Mouse (Mus musculus) heart, adult 9 months (tissue): ENCODE results near the gene St7.

Experiments used
- DNase-seq, 2 experiments: peaks; one replicate each; pipeline ENCODE4 v3.0.0; 2022; ENCODE audit warnings: low spot score in 2 of 2

The St7 gene

GRCm38 (mm10) chr6:17816865-17817435 lies 124.2 kb downstream of the St7 start:
- DNase-seq, result no peak

DNA sequence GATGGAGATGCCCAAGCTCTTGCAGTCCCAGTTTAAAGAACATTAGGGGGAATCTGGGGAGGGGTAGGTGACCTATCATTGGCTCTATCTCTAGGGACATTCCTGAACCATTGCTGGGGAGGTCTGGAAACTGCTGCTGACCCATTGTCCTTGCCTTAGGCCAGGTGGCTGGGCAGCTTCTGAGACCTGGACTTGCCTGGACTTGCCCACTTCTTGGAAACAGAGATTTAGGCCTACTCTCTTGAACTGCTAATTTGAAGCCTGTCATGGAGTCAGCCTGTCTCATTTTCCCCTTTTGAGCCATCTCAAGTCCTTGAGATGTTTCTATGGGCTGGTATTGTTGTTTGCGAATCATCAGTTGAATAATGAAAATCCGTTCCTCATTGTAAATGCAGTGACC lies 130.9 kb downstream of the St7 start:
- DNase-seq, result no peak

GRCm38 (mm10) chr6:17824735-17825134 lies 132.0 kb downstream of the St7 start:
- no peak for DNase-seq

DNA sequence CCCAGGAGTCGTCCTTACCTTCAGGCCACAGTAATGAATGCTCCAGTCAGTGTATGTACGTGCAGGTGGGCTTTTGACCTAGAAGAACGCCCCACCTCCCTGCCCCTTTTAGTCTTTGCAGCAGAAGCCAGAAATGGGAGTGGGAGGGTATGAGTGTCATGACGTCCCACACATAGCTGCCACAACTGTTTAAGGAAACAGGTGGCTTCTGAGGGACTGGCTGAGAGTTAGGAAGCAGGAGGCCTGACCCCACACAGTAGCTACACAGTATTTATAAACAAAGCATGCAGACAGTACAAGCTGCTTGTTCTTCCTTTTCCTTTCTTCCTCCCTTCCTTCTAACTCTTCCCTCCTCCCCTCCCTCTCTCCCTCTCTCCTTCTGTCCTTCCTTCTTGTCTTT lies 135.6 kb downstream of the St7 start:
- DNase-seq, result no peak

DNA sequence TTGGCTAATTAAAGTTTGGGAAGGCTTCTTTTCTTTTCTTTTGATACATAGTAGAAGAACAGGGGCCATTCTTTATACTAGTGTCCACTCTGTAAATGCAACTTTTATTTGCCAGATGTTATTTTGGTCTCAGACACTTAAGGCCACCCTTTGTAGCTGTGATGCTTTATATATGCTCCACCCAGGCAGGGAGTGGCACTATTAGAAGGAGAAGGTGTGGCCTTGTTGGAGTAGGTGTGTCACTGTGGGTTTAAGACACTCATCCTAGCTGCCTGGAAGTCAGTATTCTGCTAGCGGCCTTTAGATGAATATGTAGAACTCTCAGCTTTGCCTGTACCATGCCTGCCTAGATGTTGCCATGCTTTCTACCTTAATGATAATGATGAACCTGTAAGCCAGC lies 137.2 kb downstream of the St7 start:
- DNase-seq, result no peak

DNA sequence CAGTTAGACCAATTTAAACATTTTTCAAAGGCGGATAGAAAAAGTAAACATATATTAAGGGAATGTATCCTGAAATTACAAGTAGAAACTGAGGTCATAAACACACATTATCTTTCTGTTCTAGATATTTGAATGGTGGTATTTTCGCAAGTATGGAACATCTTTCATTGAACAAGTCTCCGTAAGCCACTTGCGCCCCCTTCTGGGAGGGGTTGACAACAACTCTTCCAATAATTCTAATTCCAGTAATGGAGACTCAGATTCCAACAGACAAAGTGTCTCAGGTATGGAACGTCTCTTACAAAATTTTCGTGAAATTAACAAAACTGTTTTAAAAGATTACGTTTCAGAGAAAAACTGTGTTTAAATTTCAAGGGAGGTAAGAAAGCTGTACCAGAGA lies 141.8 kb downstream of the St7 start:
- DNase-seq, result peak in 1 of 2 experiments; percentile 46

- DNase-seq, result no peak
Observed at GRCm38 (mm10) chr6:17835693-17836092, 143.0 kb downstream of the St7 start.

- DNase-seq, result no peak
Observed at GRCm38 (mm10) chr6:17837676-17838075, 144.9 kb downstream of the St7 start.

DNA sequence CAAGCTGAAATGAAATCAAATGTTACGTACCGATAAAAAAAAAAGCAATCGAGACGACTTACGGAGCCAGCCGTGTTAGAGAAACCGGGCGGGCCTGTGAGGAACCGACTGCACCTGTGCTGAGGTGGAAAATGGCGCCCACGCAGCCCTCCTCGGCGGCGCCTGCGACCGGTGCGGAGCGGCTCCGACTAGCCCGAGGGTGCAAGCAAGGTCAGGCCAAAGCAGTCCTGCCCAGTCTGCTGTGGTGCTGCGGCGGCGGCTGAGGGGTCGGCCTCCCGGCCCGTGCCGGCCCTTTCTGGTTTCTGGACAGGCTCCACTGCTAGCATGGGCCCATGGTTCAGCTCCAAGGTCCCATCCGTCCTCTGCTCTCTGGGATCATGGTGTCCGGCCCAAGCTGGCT lies 147.7 kb downstream of the St7 start:
- no peak for DNase-seq

DNA sequence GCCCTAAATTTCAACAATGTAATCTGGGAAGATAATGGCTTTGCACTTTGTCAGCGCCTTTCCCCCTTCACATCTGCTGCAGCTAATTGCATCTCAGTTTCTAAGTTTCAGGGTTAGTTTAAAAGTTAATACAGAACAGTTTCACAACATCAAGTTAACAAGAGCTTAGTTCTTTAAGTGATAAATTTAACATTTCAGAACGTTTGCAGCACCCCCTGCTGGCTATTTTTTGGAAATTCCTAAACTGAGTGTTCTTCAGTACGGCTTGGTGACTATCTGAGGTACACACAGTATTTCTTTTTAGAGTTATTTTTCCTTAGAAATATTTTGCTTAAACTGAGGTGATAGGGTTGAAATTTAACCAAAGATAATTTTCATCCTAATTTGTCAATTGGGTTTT lies 150.0 kb downstream of the St7 start:
- DNase-seq, result peak in 1 of 2 experiments; percentile 11

GRCm38 (mm10) chr6:17851316-17851715 lies 158.6 kb downstream of the St7 start:
- DNase-seq, result no peak

DNA sequence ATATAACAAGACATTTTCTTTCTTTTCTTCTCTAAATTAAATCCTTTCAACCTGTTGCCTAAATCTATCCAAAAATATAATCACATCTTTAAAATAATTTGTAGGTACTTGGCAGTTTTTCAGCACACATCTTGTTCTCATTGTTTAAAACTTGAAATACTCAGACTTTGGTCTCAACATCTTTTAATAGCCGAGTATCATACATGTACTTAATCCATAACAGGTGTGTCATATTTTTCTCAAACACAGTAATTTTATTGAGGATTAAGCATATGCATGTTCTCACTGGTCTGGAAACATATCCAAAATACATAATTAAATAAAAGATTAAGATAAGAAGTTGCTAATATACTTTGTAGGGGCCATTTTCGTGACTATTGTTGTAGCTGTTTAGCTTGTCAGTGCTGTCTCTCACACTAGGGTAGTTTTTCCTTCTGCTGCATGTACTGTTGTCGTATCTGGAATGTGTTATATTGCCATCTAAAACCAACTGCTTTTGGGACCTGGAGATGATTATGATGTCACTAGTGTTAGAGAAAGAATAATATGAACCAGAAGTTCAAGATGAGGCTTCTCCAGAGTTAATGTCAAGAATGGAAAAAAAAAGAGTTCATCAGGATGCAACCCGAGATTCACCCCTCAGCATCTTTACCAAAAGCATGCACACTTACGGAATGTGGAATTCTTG lies 161.0 kb downstream of the St7 start:
- DNase-seq, result no peak

DNA sequence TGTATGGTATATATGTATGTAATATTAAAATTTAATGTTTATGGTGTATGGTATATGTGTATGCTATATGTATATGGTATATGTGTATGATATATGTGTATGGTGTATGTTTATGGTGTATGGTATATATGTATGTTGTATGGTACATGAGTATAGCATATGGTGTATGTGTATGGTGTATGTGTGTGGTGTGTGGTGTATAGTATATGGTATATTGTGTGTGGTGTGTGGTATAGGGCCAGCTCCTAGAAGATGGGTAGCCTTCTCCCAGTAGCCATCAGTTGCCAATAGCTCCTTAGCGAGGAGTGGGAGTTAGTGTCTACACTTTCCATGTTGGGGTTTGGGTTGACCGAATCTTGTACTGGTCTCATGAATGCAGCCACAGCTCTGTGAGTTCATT lies 162.9 kb downstream of the St7 start:
- DNase-seq, result no peak

DNA sequence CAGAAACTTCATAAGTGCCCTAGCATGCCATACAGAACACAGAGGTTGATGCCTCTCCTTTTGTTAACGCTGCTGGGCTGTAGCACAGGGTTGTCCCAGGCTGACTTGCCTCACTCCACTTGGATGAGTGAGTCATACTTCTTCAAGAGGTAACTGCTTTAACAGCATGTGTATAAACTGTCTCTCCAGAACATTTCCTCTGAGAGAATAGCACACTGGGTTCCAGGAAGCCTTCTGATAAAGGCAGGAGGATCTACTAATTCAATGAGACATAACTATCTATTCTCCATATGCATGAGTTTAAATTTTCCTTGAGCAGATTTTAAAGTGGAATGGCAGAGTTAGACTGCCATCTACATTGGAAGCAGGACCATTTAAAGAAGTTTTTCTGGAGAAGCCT lies 166.8 kb downstream of the St7 start:
- DNase-seq, result no peak

- DNase-seq, result no peak
Observed at GRCm38 (mm10) chr6:17860463-17860862, 167.7 kb downstream of the St7 start.

DNA sequence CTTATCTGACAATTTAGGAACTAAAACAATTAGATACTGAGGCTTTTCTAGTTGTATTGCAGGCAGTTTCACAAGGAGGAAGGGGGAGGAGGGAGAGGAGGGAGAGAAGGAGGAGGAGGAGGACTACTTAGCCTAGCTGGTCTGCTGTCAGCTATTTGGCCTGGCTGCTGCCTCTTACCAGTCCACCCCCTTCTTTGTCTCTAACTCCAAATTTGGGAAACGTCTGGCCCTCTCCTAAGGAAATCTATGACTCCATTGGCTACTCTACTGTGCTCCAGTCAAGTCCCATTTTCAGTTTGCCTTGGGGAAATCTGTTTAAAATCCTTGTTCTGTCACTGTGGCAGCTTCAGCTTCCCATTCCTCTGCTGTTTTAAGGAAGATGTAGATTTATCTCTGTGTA lies 175.1 kb downstream of the St7 start:
- peak in 1 of 2 experiments; percentile 34 for DNase-seq

- DNase-seq, result no peak
Observed at GRCm38 (mm10) chr6:17871831-17872372, 179.2 kb downstream of the St7 start.

DNA sequence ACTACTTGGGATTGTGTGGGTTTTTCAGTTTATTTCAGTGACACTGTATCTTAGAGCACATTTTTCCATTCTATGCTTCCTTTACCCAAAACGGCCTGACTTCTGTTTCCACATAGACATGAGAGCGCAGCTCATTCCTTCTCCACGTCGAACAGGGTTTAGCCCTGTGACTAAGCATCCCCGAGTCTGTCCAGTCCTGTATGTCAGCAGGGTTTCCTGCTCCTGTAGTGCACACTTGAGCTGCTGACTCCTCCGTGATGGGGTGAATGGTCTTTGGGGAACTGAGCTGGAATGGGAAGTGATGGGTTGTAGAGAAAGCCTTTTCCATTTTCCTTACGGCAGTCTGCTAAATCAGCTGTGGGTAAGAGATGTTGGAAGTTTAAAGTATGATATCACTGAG lies 182.9 kb downstream of the St7 start:
- no peak for DNase-seq

DNA sequence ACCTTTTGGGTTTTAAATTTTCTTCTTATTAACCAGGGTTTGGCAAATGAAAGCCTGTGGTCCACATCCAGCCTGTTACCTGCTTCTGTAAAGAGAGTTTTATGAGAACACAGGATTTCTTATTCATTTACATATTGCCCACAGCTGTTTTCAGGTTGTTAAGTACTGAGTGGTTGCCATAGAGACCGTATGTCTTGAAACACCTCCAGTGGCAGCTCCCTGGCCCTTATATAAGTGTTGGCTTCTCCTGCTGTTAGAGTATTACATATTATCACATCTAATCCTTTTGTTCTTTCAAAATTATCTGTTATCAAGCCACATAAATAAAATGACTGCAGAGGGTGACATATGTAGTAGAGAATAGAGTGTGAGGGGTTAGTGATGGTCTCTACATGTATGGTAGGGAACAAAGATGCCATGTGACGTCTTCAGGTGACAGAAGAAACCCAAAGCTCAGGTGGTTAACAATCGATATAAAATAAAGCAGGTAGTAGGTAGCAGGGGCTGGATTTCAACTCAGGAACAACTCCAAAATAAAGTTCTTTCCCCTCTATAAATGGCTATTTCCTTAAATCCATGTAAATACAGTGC lies 183.4 kb downstream of the St7 start:
- no peak for DNase-seq

DNA sequence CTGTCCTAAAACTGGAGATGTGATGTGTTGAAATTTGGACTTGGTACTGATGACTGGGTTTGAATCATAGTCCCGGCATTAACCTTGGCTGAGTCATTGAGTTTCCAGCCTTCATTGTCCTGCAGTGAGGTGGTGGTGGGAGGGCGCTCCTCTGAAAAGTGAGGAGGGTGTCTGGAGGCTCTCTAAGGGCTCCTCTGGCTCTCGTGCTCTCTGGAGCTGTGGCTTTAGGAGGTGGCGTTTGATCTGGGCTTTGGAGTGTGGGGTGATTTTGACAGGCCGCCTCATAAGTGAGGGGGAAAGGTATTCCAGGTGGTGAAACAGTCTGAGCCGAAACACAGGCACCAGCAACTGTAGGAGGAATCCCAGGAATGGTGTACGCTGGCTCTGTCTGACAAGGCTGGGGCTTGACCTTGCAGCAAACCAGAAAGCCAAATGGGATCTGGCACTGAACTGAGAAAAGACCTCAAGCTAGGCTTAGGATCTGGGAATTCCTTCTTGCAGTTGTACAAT lies 184.0 kb downstream of the St7 start:
- no peak for DNase-seq

DNA sequence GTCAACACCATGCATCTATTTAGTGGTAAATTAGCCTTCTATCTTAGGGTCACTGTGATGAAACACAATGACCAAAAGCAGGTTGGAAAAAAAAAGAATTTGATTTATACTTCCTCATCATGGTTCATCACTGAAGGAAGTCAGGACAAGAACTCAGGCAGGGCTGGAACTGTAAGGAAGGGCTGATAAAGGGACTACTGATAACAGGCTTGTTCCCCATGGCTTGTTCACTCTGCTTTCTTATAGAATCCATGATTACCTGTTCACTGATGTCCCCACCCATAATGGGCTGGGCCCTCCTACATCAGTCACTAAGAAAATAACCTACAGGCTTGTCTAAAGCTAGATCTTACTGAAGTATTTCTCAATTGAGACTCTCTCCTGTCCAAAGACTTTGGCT lies 190.2 kb downstream of the St7 start:
- DNase-seq, result no peak

- DNase-seq, result no peak
Observed at GRCm38 (mm10) chr6:17887765-17888164, 195.0 kb downstream of the St7 start.

- DNase-seq, result no peak
Observed at GRCm38 (mm10) chr6:17895562-17895961, 202.8 kb downstream of the St7 start.
